Mouse (Mus musculus): Measurements from ENCODE around the gene Zfp975.
"Not testable (repeated sequence)": the region's sequence is repeated elsewhere in the genome, so short reads cannot be mapped to it uniquely, and the experiment has no call there.

The Zfp975 gene

DNA sequence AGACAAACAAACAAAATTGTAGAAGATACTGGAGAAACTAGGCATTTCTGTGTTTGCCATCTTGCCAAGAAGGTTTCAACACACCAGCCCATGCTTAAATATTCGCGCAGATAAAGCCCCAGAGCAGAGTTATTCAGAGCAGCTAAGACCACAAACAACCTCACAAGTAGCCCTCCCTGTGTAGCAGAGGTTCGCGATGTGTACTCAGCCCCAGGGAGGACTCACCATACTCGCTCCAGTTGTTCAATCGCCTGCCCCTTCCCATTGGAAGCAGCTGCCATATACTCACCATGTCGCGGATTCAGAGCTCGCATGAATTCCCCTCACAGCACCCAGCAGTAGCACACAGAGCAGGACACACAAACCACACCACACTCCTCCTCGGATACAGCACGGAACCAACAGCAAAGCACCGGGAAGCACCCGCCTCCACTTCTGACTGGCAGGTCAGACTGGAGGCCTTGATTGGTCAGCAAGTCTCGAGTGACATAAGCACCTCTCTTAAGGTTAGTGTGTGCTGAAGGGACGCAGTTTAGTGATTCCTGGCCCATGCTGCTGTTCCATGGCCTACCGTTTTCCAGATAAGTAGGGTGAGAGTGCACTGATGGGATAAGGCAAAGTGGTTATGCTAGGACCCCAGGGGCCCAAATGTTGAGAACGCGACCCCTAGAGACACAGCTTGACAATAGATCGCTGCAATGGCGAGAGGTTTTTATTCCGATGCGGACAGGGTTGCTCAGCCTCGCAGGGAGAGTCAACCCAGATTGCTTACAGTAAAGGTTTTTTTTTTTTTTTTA, at the start of gene Zfp975:
Gene Zfp975, minus strand, starts transcription at position 381 of the 797 bp plus-strand sequence.
- DNase-seq (ENCODE audit: low read depth, low spot score): peak; percentile 57

DNA sequence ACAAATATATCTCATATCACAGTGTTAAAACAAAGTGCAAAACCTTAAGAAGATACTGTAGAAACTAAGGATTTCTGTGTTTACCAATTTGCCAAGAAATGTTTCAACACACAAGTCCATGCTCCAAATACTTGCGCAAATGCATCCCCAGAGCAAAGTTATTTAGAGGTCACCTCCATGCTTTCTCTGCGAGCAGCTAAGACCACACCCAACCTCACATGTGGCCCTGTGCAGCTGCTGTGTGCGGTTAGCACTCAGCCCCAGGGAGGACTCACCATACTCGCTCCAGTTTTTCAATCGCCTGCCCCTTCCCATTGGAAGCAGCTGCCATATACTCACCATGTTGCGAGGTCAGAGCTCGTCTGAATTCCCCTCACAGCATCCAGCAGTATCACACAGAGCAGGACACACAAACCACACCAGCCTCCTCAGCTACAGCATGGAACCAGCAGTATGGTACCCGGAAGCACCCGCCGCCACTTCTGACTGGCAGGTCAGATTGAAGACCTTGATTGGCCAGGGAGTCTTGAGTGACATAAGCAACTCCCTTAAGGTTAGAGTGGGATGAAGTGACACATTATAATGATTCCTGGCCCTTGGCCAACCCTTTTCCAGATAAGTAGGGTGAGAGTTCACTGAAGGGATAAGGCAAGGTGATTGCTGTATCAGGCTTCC, 46.1 kb upstream of the Zfp975 start:
- peak; percentile 49 for DNase-seq (ENCODE audit: low read depth, low spot score)

DNA sequence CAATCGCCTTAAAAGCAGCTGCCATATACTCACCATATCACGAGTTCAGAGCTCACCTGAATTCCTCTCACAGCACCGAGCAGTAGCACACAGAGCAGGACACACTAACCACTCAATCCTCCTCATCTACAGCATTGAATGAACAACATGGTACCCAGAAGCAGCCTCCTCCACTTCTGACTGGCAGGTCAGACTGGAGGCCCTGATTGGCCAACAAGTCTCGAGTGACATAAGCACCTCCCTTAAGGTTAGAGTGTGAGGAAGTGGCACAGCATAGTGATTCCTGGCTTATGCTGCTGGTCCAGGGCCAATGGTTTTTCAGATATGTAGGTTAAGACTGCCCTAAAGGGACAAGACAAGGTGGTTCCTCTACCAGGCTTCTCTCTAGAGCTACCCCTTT, 34.4 kb upstream of the Zfp975 start, which contains the start of gene Gm17067:
Gene Gm17067, minus strand, starts transcription at position 101 of the 400 bp plus-strand sequence.
- DNase-seq (ENCODE audit: low read depth, low spot score): not testable (repeated sequence)

DNA sequence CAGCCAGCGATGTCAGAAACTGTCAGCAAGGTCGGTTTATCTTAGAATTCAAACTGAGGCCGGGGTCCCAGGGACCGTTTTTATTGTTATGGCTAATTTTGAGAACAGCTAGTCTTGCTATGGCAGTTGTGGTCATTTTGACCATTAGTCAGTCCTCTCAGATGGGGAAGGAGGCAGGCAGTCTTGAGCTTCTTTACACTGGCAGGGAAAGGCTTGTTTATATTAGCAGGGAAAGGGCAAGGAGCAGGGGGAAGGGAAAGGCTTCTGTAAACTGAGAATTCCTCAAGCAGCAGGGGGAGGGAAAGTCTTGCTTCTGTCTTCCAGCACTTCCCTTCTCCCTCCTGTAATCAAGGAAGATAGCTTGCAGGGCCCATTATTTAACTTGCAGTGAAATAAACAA, 709 bp upstream of the Zfp975 start:
- not testable (repeated sequence) for DNase-seq (ENCODE audit: low read depth, low spot score)

DNA sequence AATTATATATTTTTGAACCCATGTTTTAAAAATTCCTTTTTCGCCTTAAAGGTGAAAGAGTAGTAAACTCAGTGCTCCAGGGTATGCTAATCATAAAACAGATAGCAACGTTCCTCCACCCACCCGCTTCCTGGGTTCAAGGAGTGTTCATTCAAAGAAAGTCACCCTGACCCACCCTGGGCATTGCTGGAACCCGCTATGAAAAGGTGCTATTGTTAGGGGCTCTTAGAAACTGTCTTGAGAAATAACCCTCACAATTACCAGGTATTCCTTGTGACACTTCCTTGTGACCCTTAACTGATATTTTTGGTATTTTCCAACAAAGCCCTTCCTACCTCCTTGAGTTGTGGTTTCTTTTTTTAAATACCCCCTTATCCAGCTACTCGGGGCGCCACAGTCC, 12.5 kb downstream of the Zfp975 start:
- not testable (repeated sequence) for DNase-seq (ENCODE audit: low read depth, low spot score)

DNA sequence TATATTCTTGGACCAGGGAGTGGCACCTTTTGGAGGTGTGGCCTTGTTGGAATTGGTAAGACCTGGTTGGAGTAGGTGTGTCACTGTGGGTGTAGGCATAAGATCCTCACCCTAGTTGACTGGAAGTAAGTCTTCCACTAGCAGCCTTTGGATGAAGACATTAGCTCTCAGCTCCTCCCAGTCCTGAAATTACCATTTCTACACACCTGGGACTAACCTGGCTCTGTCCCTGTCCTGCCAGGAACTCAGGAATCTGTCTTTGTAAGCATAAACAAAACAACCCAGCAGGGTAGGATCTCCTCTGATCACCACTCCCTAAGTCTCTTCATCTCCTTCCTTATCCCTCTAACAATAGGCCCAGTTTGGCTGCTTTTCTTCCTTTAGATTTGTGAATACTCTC, 12.9 kb downstream of the Zfp975 start:
- peak; percentile 39 for DNase-seq (ENCODE audit: low read depth, low spot score)

DNA sequence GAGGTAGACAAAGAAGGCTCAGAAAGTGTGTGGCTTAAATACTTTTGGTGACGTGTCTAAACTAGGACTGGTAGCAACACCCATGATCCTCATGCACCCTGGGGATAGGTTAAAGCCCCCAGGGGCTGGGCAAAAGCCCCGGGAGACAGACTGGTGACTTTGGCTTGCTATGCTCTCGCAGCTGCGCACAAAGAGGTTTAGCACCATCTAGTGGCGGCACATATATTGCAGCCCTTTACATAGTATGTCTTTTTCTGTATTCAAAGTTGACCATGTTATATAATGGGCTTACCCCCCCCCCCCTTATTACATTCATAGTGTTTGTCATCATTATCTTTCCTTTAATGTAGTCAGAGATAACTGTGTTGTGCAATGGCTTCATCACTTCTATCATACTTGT, 32.4 kb downstream of the Zfp975 start:
- not testable (repeated sequence) for DNase-seq (ENCODE audit: low read depth, low spot score)

DNA sequence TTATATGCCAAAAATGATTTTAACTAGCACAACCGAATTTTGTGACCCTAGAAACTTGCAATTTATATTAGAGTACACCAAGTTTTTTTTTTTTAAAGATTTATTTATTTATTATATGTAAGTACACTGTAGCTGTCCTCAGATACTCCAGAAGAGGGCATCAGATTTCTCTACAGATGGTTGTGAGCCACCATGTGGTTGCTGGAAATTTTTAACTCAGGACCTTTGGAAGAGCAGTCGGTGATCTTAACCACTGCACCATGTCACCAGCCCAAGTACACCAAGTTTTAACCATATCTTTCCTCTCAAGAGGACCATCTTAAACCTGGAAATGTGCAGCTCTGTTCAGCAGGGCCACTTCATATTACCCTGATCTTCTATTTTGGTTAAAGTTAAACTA, 37.3 kb downstream of the Zfp975 start:
- DNase-seq (ENCODE audit: low read depth, low spot score): not testable (repeated sequence)

DNA sequence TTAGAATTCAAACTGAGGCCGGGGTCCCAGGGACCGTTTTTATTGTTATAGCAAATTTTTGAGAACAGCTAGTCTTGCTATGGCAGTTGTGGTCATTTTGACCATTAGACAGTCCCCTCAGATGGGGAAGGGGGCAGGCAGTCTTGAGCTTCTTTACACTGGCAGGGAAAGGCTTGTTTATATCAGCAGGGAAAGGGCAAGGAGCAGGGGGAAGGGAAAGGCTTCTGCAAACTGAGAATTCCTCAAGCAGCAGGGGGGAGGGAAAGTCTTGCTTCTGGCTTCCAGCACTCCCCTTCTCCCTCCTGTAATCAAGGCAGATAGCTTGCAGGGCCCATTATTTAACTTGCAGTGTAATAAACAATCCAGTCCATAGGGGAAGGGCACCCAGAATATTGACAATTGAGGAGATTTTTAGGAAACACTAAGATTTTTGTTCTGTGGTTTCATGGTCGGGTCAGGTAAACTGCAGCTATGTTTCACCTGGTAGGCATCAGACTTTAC, 49.4 kb downstream of the Zfp975 start:
- not testable (repeated sequence) for DNase-seq (ENCODE audit: low read depth, low spot score)

DNA sequence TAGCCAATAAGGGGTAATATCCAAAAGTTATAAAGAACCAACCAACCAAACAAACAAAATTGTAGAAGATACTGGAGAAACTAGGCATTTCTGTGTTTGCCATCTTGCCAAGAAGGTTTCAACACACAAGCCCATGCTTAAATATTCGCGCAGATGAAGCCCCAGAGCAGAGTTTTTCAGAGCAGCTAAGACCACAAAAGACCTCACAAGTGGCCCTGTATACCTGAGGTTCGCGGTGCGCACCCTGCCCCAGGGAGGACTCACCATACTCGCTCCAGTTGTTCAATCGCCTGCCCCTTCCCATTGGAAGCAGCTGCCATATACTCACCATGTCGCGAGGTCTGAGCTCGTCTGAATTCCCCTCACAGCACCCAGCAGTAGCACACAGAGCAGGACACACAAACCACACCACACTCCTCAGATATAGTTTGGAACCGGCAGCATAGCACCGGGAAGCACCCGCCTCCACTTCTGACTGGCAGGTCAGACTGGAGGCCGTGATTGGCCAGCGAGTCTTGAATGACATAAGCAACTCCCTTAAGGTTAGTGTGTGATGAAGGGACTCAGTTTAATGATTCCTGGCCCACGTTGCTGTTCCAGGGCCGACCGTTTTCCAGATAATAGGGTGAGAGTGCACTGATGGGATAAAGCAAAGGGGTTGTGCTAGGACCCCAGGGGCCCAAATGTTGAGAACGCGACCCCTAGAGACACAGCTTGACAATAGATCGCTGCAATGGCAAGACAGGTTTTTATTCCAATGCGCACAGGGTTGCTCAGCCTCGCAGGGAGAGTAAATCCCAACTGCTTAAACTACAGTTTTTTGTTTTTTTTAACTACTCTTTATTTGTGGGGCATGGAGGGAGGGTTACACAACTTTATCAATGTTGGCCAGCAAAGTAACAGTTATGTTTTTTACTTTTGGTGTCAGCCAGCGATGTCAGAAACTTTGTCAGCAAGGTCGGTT, 50.1 kb downstream of the Zfp975 start, which contains the start of gene Zfp976:
Gene Zfp976, minus strand, starts transcription at position 437 of the 964 bp plus-strand sequence.
- DNase-seq (ENCODE audit: low read depth, low spot score): peak; percentile 54

DNA sequence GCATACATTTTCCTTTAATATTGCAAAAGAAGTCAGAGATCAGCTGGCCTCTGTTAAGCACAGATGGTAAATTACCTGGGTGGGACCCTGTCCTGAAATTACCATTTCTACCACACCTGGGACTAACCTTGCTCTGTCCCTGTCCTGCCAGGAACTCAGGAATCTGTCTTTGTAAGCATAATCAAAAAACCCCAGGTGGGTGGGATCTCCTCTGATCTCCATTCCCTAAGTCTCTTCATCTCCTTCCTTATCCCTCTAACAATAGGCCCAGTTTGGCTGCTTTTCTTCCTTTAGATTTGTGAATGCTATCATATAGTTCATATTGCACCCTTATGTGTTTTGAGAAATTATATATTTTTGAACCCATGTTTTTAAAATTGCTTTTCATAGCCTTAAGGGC, 61.5 kb downstream of the Zfp975 start:
- DNase-seq (ENCODE audit: low read depth, low spot score): not testable (repeated sequence)

Data from WW6 (cell line).